Mouse (Mus musculus) neutrophil, adult 83 days (primary cell): ENCODE data around the gene Heatr6. TPM values are rescaled to one million over a fixed set of nuclear protein-coding genes. Genes with fewer than 3 reads are reported as not detected.

ENCODE experiments used
- total RNA-seq, 2 experiments: library from RNA; stranded (reverse); gene quantifications; one replicate each; pipeline ENCODE4 v1.2.4; 2023

The Heatr6 gene
- 10 to 100 TPM; 29.5 to 38.3 TPM for total RNA-seq

GRCm38 (mm10) chr11:83753581-83754181 lies at the start of gene Heatr6:
Heatr6 (plus strand) TSS chr11:83753696.

DNA sequence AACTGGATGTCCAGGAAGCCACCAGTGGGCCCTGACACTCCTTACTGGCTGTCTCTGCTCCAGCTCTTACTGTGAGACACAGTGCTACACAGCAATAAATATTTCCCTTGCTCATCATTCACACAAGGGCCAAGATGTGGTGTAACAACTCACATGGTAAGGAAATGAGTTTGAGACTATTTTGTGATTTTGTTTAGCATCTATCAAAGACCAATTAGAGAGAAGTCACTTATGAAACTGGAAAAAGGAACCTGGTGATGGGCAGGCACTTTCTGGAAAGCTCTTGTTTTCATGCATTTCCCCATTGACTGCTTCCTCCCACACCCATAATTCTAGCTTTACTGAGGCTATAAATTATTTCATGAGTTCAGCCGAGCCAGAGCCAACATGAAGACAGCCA lies 49.8 kb upstream of the Heatr6 start, which contains the start of gene Wfdc17:
Gene Wfdc17, plus strand, starts transcription at position 287 of the 400 bp plus-strand sequence.

DNA sequence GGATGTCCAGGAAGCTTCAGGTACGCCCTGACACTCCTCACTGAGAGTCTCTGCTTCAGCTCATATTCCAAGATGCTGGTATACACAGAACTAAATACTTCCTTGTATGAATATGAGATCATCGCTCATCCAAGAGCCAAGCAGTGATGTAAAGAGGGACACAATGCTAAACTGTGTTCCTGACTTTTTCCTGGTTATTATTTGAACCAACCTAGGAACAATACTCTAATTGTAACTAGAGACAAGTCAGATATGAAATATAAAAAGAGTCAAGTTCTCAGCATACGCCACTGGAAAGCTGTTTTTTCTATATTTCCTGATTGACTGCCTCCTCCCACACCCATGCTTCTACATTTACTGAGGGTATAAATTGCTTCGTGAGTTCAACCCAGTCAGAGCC lies 44.8 kb upstream of the Heatr6 start, which contains the start of gene Wfdc18:
Gene Wfdc18, plus strand, starts transcription at position 301 of the 400 bp plus-strand sequence.

DNA sequence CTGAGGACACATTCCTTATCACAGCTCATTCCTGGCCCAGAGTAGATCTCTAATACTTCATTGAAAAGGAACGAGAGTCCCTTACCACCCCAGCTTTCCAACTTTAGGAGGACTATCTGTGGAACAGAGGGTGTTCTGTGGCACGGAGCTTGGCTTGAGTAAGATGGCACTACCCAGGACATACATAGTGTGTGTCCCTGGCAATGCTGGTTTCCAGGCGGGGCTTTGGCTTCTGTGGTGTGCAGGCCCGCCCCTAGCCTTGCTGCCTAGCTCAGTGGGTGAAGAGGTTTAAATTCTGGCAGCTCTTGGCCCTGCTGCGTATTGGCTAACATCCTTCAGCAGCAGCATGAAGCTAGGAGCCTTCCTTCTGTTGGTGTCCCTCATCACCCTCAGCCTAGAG lies 6.8 kb upstream of the Heatr6 start, which contains the start of gene Wfdc21:
Gene Wfdc21, plus strand, starts transcription at position 260 of the 400 bp plus-strand sequence.

Other genes with a start within 250 kb of the Heatr6 start
- gene Heatr9, start 231.5 kb upstream of the Heatr6 start, total RNA-seq = not detected
- gene Ccl5, start 223.2 kb upstream of the Heatr6 start, total RNA-seq = 1 to 10 TPM in 1 of 2 experiments, under 1 TPM in 1; 0.99 to 2.0 TPM
- gene Ccl9, start 175.1 kb upstream of the Heatr6 start, total RNA-seq = 100 to 1,000 TPM; 149 to 171 TPM
- 100 to 1,000 TPM; 752 to 851 TPM for gene Ccl6, start 160.6 kb upstream of the Heatr6 start, total RNA-seq
- not detected for gene Rpl9-ps1, start 108.1 kb upstream of the Heatr6 start, total RNA-seq
- 100 to 1,000 TPM in 1 of 2 experiments, 10 to 100 TPM in 1; 88.6 to 122 TPM for gene Ccl3, start 104.3 kb upstream of the Heatr6 start, total RNA-seq
- gene Ccl4, start 91.1 kb upstream of the Heatr6 start, total RNA-seq = 10 to 100 TPM; 17.5 to 20.5 TPM
- 10 to 100 TPM; 28.0 to 34.8 TPM for gene Wfdc17, start 49.7 kb upstream of the Heatr6 start, total RNA-seq
- 1 to 10 TPM in 1 of 2 experiments, not detected in 1; 1.5 TPM for gene Wfdc18, start 44.7 kb upstream of the Heatr6 start, total RNA-seq
- gene Wfdc21, start 6.8 kb upstream of the Heatr6 start, total RNA-seq = 100 to 1,000 TPM; 660 to 716 TPM
- under 1 TPM in 1 of 2 experiments, not detected in 1; 0.18 TPM for gene Hnf1b, start 96.4 kb downstream of the Heatr6 start, total RNA-seq
- 10 to 100 TPM; 21.1 to 21.3 TPM for gene Ddx52, start 188.4 kb downstream of the Heatr6 start, total RNA-seq
- gene Synrg, start 210.7 kb downstream of the Heatr6 start, total RNA-seq = 10 to 100 TPM; 42.9 to 43.7 TPM